Mouse (Mus musculus) myocyte (in vitro differentiated cells): ENCODE measurements around the gene Tent4b. TPM values are rescaled to one million over a fixed set of nuclear protein-coding genes. Genes with fewer than 3 reads are reported as not detected.

Experiments used
- H3K27me3 ChIP-seq: one replicate; pipeline ENCODE4 v1.6.1; 2011; ENCODE audit not compliant: control insufficient read depth, insufficient read depth, insufficient read length
- H3K36me3 ChIP-seq: one replicate; pipeline ENCODE4 v1.6.1; 2011; ENCODE audit not compliant: control insufficient read depth, insufficient read depth
- H3K4me2 ChIP-seq: one replicate; pipeline ENCODE4 v1.6.1; 2011; ENCODE audit warnings: low read depth, control low read depth
- H3K4me3 ChIP-seq: one replicate; pipeline ENCODE4 v1.5.1; 2011; ENCODE audit warnings: mild to moderate bottlenecking, control low read depth, moderate library complexity
- H3K79me2 ChIP-seq: one replicate; pipeline ENCODE4 v1.6.1; 2011; ENCODE audit not compliant: control insufficient read depth, insufficient read depth
- H3ac ChIP-seq: one replicate; pipeline ENCODE4 v1.6.1; 2011; ENCODE audit not compliant: control insufficient read depth, insufficient read length
- CEBPB ChIP-seq: IDR thresholded peaks from 2 replicates; pipeline ENCODE4 v1.6.1; 2011; ENCODE audit warnings: mild to moderate bottlenecking, moderate library complexity; ENCODE audit not compliant: poor library complexity, insufficient read depth, severe bottlenecking
- E2F4 ChIP-seq: IDR thresholded peaks from one replicate; pipeline ENCODE4 v1.6.1; 2011; ENCODE audit warnings: mild to moderate bottlenecking, control low read depth, moderate library complexity; ENCODE audit not compliant: insufficient read depth
- MAX ChIP-seq: IDR thresholded peaks from one replicate; pipeline ENCODE4 v1.6.1; 2011; ENCODE audit warnings: low read depth, mild to moderate bottlenecking, control low read depth
- MYOD1 ChIP-seq, 3 experiments: IDR thresholded peaks; one replicate each; pipeline ENCODE4 v1.6.1; 2011; ENCODE audit warnings: control low read depth in 2 of 3, low read depth in 2 of 3, mild to moderate bottlenecking in 2 of 3, moderate library complexity in 1 of 3; ENCODE audit not compliant: insufficient read length in 2 of 3, control insufficient read depth in 1 of 3
- MYOG ChIP-seq, 3 experiments: IDR thresholded peaks; one replicate each; pipeline ENCODE4 v1.6.1; 2011; ENCODE audit warnings: control low read depth in 2 of 3, low read depth in 2 of 3, mild to moderate bottlenecking in 2 of 3; ENCODE audit not compliant: insufficient read length in 2 of 3, control insufficient read depth in 1 of 3, insufficient read depth in 1 of 3
- POLR2A ChIP-seq: IDR thresholded peaks from one replicate; pipeline ENCODE4 v1.6.1; 2011; ENCODE audit warnings: low read depth, mild to moderate bottlenecking, control low read depth, moderate library complexity; ENCODE audit not compliant: insufficient read length
- POLR2AphosphoS2 ChIP-seq: IDR thresholded peaks from one replicate; pipeline ENCODE4 v1.6.1; 2011; ENCODE audit warnings: low read depth, control low read depth; ENCODE audit not compliant: insufficient read length
- REST ChIP-seq: IDR thresholded peaks from one replicate; pipeline ENCODE4 v1.6.1; 2011; ENCODE audit warnings: mild to moderate bottlenecking, control low read depth, moderate library complexity; ENCODE audit not compliant: insufficient read depth, insufficient read length
- SRF ChIP-seq: IDR thresholded peaks from one replicate; pipeline ENCODE4 v1.6.1; 2011; ENCODE audit warnings: low read depth; ENCODE audit not compliant: control insufficient read depth, insufficient read length
- TCF12 ChIP-seq: IDR thresholded peaks from one replicate; pipeline ENCODE4 v1.6.1; 2011; ENCODE audit warnings: mild to moderate bottlenecking, control low read depth; ENCODE audit not compliant: poor library complexity, insufficient read depth, severe bottlenecking
- TCF3 ChIP-seq: IDR thresholded peaks from one replicate; pipeline ENCODE4 v1.6.1; 2011; ENCODE audit warnings: low read depth, control low read depth; ENCODE audit not compliant: insufficient read length
- USF1 ChIP-seq: IDR thresholded peaks from one replicate; pipeline ENCODE4 v1.6.1; 2011; ENCODE audit warnings: low read depth, mild to moderate bottlenecking, control low read depth, moderate library complexity
- polyA plus RNA-seq: library from polyadenylated mRNA; unstranded; fragments of >200 nt; fragmentation: generic; extraction: Trizol; gene quantifications from one replicate; pipeline ENCODE4 v1.2.1, GENCODE M21; 2012; ENCODE audit warnings: missing spikeins

The Tent4b gene
- polyA plus RNA-seq, 1 experiment = 10.7 TPM

- peak overlapping the region; percentile 92 for H3K4me2 ChIP-seq
- peaks cover 59% of the 10 kb centered on the region for H3K79me2 ChIP-seq
- no peaks in the 10 kb centered on the region for H3K27me3 ChIP-seq
- H3K36me3 ChIP-seq = no peaks in the 10 kb centered on the region
- no peak for TF ChIP-seq POLR2AphosphoS2
- TF ChIP-seq MYOD1 (IDR thresholded peaks at IDR 0.05; ENCODE audit: control insufficient read depth in 1 of 3, insufficient read length in 2 of 3, low read depth in 2 of 3) = no peak
- no peak for TF ChIP-seq E2F4
- TF ChIP-seq MYOG (IDR thresholded peaks at IDR 0.05; ENCODE audit: control insufficient read depth in 1 of 3, insufficient read depth in 1 of 3, insufficient read length in 2 of 3, low read depth in 2 of 3) = no peak
- TF ChIP-seq SRF = no peak
- no peak for TF ChIP-seq REST
- no peak for TF ChIP-seq POLR2A
- no peak for TF ChIP-seq USF1
- no peak for TF ChIP-seq CEBPB
- no peak for TF ChIP-seq TCF3
- TF ChIP-seq MAX = no peak
- no peak for TF ChIP-seq TCF12
- no peak overlapping the region for H3K4me3 ChIP-seq
- no peak overlapping the region for H3ac ChIP-seq
These were observed 87.5 kb downstream of the Tent4b start for GRCm38 (mm10) chr8:88286421-88286960.

- no peaks in the 10 kb centered on the region for H3K27me3 ChIP-seq
- no peaks in the 10 kb centered on the region for H3K36me3 ChIP-seq
- H3ac ChIP-seq = no peak overlapping the region
- peak overlapping the region; percentile 82 for H3K4me2 ChIP-seq
- H3K4me3 ChIP-seq = peak overlapping the region; percentile 8
- TF ChIP-seq TCF3 (no peak), MYOD1 (IDR thresholded peaks at IDR 0.05; ENCODE audit: control insufficient read depth in 1 of 3, insufficient read length in 2 of 3, low read depth in 2 of 3) (peak in 1 of 3 experiments; percentile 2), POLR2A (no peak)
- H3K79me2 ChIP-seq = peaks cover 78% of the 10 kb centered on the region
These were observed 89.7 kb downstream of the Tent4b start for GRCm38 (mm10) chr8:88288622-88289242.

- no peak for TF ChIP-seq USF1
- no peak for TF ChIP-seq MAX
- TF ChIP-seq TCF12 = no peak
- no peak for TF ChIP-seq REST
- no peak for TF ChIP-seq SRF
- TF ChIP-seq MYOD1 (IDR thresholded peaks at IDR 0.05; ENCODE audit: control insufficient read depth in 1 of 3, insufficient read length in 2 of 3, low read depth in 2 of 3) = no peak
- TF ChIP-seq POLR2A = no peak
- no peak for TF ChIP-seq MYOG (IDR thresholded peaks at IDR 0.05; ENCODE audit: control insufficient read depth in 1 of 3, insufficient read depth in 1 of 3, insufficient read length in 2 of 3, low read depth in 2 of 3)
- TF ChIP-seq TCF3 = no peak
- TF ChIP-seq POLR2AphosphoS2 = no peak
- no peak for TF ChIP-seq CEBPB
- no peak for TF ChIP-seq E2F4
- Histone ChIP-seq H3ac (no peak overlapping the region), H3K4me2 (peak overlapping the region; percentile 82)
These were observed 90.9 kb downstream of the Tent4b start for GRCm38 (mm10) chr8:88289901-88290300.

GRCm38 (mm10) chr8:88290326-88291304 lies 91.6 kb downstream of the Tent4b start:
- H3K27me3 ChIP-seq = no peaks in the 10 kb centered on the region
- H3ac ChIP-seq = no peak overlapping the region
- H3K79me2 ChIP-seq = peaks cover 91% of the 10 kb centered on the region
- TF ChIP-seq E2F4 (no peak), TCF12 (no peak), REST (no peak), TCF3 (no peak), POLR2AphosphoS2 (no peak), SRF (no peak), USF1 (no peak), CEBPB (no peak), MYOG (IDR thresholded peaks at IDR 0.05; ENCODE audit: control insufficient read depth in 1 of 3, insufficient read depth in 1 of 3, insufficient read length in 2 of 3, low read depth in 2 of 3) (no peak), MYOD1 (IDR thresholded peaks at IDR 0.05; ENCODE audit: control insufficient read depth in 1 of 3, insufficient read length in 2 of 3, low read depth in 2 of 3) (no peak), POLR2A (no peak), MAX (no peak)
- no peaks in the 10 kb centered on the region for H3K36me3 ChIP-seq
- peak overlapping the region; percentile 82 for H3K4me2 ChIP-seq
- no peak overlapping the region for H3K4me3 ChIP-seq

More at GRCm38 (mm10) chr8:88289901-88290300, 90.9 kb downstream of the Tent4b start:
- peaks cover 89% of the 10 kb centered on the region for H3K79me2 ChIP-seq
- H3K27me3 ChIP-seq = no peaks in the 10 kb centered on the region
- no peaks in the 10 kb centered on the region for H3K36me3 ChIP-seq
- H3K4me3 ChIP-seq = no peak overlapping the region
